Mouse (Mus musculus) heart, embryonic 16.5 days (tissue): ENCODE results near the gene Mrgprf. TPM values are rescaled to one million over a fixed set of nuclear protein-coding genes. Genes with fewer than 3 reads are reported as not detected.

Experiments used
- ATAC-seq: fragments of 200-750 bp; cut with Nextera tagmentation; replicated peaks from 2 replicates; pipeline ENCODE4 v1.8.0; 2017; ENCODE audit warnings: moderate number of reproducible peaks; ENCODE audit not compliant: insufficient read depth, low FRiP score; ENCODE audit errors: extremely low read depth
- H3K27ac ChIP-seq: fragments of 300-500 bp; sonication (generic); 2 replicates; pipeline ENCODE4 v1.5.1; 2014; ENCODE audit warnings: mild to moderate bottlenecking, low read length, control low read depth, moderate library complexity
- H3K27me3 ChIP-seq: fragments of 300-500 bp; sonication (generic); 2 replicates; pipeline ENCODE4 v1.6.1; 2014; ENCODE audit warnings: low read length, mixed read lengths; ENCODE audit not compliant: control insufficient read depth, insufficient read depth
- H3K36me3 ChIP-seq: fragments of 300-500 bp; sonication (generic); 2 replicates; pipeline ENCODE4 v1.6.1; 2014; ENCODE audit not compliant: control insufficient read depth, insufficient read depth
- H3K4me1 ChIP-seq: fragments of 300-500 bp; sonication (generic); 2 replicates; pipeline ENCODE4 v1.6.1; 2014; ENCODE audit warnings: low read length, mixed read lengths; ENCODE audit not compliant: control insufficient read depth, insufficient read depth
- H3K4me2 ChIP-seq: fragments of 300-500 bp; sonication (generic); 2 replicates; pipeline ENCODE4 v1.6.1; 2014; ENCODE audit warnings: low read depth, mild to moderate bottlenecking, control low read depth, low read length
- H3K4me3 ChIP-seq: fragments of 300-500 bp; sonication (generic); 2 replicates; pipeline ENCODE4 v1.5.1; 2014; ENCODE audit warnings: mild to moderate bottlenecking, control low read depth, low read length
- H3K9ac ChIP-seq: fragments of 300-500 bp; sonication (generic); 2 replicates; pipeline ENCODE4 v1.6.1; 2014; ENCODE audit warnings: low read length, control low read depth
- H3K9me3 ChIP-seq: fragments of 300-500 bp; sonication (generic); replicated peaks from 2 replicates; pipeline ENCODE4 v1.6.1; 2016; ENCODE audit warnings: low read length; ENCODE audit not compliant: control insufficient read depth
- WGBS: fragments of 180-500 bp; shearing (Covaris S2); extraction: QIAGEN DNeasy Blood & Tissue Kit; methylation state at CpG from one replicate; pipeline ENCODE4 v1.1.7; 2014; 5-methylcytosine and 5-hydroxymethylcytosine counted together
- polyA plus RNA-seq: library from polyadenylated mRNA; unstranded; fragments of >200 nt; fragmentation: Nextera tagmentation; extraction: Ambion mirVana; gene quantifications from 2 replicates; pipeline ENCODE4 v1.2.1, GENCODE M21; 2015

Gene Mrgprf
- polyA plus RNA-seq, 1 experiment from 2014 or later: 2.2 TPM

DNA sequence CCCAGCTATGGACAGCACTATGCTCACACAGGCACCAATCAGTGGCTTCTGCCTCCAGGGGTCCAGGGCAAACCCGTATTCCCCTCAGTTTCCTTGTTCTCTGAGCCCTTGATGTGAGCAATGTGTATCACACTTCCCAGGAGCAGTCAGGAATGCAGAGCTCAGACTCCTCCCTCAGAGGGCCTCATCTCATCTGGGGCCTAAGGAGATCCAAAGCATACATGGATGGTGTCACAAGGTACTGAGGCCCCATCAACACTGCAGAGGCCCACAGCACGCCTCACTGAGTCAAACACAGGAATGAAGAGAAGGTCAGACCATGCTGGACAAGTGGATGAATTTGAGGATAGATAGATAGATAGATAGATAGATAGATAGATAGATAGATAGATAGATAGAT, 7.9 kb upstream of the Mrgprf start:
- Histone ChIP-seq H3K27me3 (no peaks in the 10 kb centered on the region), H3K4me1 (peaks cover 2% of the 10 kb centered on the region; the same call in 1 of the 2 replicates), H3K4me2 (no peak overlapping the region), H3K36me3 (no peaks in the 10 kb centered on the region), H3K9ac (no peak overlapping the region), H3K9me3 (no peaks in the 10 kb centered on the region), H3K4me3 (no peak overlapping the region), H3K27ac (no peak overlapping the region)
- 51% methylated on average over 2 of the region's 2 CpGs for WGBS
- no peak for ATAC-seq

DNA sequence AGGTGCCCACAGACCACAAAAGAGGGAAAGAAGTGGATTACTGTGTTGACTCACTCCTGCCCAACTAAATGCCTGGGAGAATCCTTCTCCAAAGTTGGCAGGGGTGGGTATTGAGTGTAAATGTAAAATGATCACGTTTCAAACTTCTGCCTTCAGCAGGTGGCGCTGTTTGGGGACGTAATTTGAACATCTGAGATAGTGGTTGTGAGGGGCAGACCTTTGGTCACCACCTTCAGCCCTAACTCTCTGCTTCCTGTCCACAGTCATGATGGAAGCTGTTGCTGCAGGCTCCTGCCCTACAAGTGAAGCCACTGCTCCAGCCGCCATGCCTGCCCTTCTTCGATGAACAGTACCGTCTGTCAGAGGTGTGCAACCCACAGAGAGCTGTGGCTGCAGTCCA, 6.8 kb upstream of the Mrgprf start:
- Histone ChIP-seq H3K27ac (no peak overlapping the region), H3K36me3 (no peaks in the 10 kb centered on the region), H3K4me2 (no peak overlapping the region), H3K9me3 (no peaks in the 10 kb centered on the region), H3K4me3 (no peak overlapping the region), H3K9ac (no peak overlapping the region), H3K27me3 (no peaks in the 10 kb centered on the region), H3K4me1 (peaks cover 2% of the 10 kb centered on the region; the same call in 1 of the 2 replicates)
- WGBS: 40% methylated on average over 6 of the region's 6 CpGs
- ATAC-seq: no peak

DNA sequence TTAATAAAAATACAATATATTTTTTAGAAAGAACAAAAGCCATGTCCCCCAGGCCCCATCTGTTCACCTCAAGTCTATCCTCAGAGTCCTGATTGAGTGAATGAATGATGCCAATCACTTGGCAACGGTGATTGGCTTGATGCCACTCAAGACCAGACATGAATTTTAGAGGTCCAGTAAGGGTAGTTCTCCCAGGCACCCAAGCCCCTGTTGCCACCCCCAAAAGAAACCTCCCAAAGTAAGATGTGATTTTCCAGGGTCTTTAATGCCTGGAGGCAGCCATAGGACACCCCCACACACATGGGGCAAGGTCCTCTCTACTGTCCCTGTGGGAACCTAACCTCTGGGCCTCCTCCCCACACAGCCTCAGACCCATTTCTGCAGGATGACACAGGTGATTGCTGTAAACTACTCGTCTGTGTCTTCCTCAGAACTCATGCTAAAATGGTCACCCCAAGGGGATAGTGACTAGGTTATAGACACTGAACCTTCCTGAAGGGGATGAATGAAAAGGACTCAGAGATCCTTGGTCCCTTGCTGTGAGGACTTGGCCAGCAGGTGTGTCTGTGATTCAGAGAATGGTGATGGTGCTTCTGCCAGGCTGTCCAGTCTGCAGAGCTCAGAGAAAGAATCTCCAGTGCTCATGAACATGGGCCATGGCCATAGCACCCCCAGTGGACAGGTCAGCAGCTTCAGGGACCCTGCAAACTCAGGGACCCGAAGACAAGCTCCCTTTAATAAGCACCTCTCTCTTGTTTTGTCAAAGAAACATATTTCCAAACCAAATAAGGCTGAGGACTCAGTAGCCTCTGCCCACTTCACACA, 1.8 kb upstream of the Mrgprf start:
- Histone ChIP-seq H3K36me3 (no peaks in the 10 kb centered on the region), H3K9ac (no peak overlapping the region), H3K4me2 (no peak overlapping the region), H3K9me3 (no peaks in the 10 kb centered on the region), H3K27ac (no peak overlapping the region), H3K27me3 (no peaks in the 10 kb centered on the region), H3K4me1 (peaks cover 10% of the 10 kb centered on the region; the same call in 1 of the 2 replicates), H3K4me3 (no peak overlapping the region)
- ATAC-seq: no peak
- 53% methylated on average over 3 of the region's 3 CpGs for WGBS

DNA sequence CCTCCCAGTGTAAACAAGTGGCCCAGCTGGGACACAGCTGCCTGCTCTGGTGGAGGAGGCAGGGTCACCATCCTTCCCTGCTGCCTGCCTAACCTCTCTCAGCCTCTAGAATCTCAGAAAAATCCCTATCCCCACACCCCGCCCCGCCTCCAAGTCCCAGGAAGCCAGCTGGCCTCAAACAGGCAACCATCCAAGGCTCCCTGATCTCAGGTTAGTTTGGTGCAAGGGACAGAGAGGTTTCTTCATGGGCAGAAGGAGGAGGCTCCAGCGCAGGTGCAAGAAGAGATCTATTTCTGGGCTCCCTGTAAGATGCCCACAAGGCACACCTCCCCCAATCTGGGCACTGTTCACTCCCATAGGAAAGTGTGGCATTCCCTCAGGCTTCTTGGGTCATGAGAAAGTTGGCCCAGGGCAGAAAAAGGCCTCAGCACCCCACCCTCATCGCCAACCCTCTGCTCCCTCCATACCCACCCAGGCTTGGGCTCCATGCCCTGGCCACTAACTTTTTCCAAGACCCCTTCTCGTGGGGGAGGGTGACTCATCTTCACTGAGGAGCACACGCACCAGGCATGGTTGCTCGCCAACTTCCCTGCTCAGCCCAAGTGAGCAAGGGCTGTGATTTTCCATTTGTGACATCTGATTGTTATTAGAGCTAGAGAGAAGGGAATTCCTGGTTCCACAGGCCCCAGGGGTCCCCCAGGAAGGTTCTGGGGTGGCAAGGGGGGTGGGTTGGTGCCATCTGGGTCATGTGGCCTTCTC, 887 bp upstream of the Mrgprf start:
- no peak overlapping the region for H3K9ac ChIP-seq
- H3K4me2 ChIP-seq: no peak overlapping the region
- no peaks in the 10 kb centered on the region for H3K27me3 ChIP-seq
- 56% methylated on average over 7 of the region's 7 CpGs for WGBS
- H3K4me3 ChIP-seq: no peak overlapping the region
- no peak overlapping the region for H3K27ac ChIP-seq
- H3K9me3 ChIP-seq: no peaks in the 10 kb centered on the region
- ATAC-seq: no peak
- peaks cover 10% of the 10 kb centered on the region; the same call in 1 of the 2 replicates for H3K4me1 ChIP-seq
- H3K36me3 ChIP-seq: no peaks in the 10 kb centered on the region

DNA sequence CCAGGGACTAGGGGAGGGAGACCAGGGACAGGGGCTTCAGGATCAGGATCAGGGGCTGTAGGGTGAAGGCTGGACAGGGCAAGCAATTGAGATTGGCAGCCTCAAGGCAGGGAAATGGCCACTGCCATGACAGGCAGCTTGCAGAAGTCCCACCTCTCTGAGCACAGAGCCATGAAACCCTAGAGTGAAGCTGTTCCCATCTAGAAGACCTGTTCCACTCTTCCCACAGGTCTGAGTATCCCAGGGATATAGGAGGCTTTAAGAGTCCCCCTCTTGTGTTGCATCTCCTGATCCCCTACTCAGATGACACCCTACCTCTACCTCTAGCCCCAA, 346 bp downstream of the Mrgprf start:
- H3K36me3 ChIP-seq: no peaks in the 10 kb centered on the region
- no peaks in the 10 kb centered on the region for H3K9me3 ChIP-seq
- no peak overlapping the region for H3K9ac ChIP-seq
- no peak overlapping the region for H3K4me3 ChIP-seq
- ATAC-seq: no peak
- H3K4me2 ChIP-seq: no peak overlapping the region
- no peak overlapping the region for H3K27ac ChIP-seq
- peaks cover 10% of the 10 kb centered on the region; the same call in 1 of the 2 replicates for H3K4me1 ChIP-seq
- H3K27me3 ChIP-seq: no peaks in the 10 kb centered on the region

DNA sequence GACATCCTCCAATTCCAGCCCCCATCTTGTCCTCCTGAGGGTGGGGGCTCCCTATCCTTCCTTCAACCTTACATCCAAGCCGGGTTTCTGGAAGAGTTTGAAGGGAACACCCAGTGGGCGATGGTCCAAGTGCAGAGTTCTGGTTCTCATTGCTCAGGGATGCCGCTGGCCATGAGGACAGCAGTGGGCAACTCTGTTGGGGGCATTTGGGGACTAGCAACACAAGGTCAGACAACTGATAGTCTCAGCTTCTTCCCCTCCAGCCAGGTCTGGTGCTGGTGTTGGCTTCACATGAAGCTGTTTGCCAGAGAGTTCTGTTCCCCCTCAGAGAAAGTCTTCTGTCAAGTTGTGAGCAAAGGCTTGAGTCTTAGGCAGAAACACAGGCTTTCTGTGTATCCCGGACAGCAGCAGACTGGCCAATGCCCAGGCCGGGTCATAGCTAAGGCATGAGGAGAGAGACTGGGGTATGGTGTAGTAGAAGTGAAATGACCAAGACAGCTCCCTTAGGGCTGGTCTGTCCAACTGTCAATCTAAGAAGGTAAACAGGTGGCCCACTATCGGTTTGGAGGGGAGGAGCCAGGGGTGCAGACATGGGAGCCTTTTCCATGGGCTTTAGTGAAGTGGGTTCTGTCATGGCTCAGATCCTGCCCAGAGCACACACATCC, 845 bp downstream of the Mrgprf start:
- Histone ChIP-seq H3K27me3 (no peaks in the 10 kb centered on the region), H3K27ac (no peak overlapping the region), H3K36me3 (no peaks in the 10 kb centered on the region), H3K9me3 (no peaks in the 10 kb centered on the region), H3K4me3 (no peak overlapping the region), H3K9ac (no peak overlapping the region), H3K4me1 (peaks cover 10% of the 10 kb centered on the region; the same call in 1 of the 2 replicates), H3K4me2 (no peak overlapping the region)
- ATAC-seq: no peak
- 75% methylated on average over 6 of the region's 6 CpGs for WGBS

DNA sequence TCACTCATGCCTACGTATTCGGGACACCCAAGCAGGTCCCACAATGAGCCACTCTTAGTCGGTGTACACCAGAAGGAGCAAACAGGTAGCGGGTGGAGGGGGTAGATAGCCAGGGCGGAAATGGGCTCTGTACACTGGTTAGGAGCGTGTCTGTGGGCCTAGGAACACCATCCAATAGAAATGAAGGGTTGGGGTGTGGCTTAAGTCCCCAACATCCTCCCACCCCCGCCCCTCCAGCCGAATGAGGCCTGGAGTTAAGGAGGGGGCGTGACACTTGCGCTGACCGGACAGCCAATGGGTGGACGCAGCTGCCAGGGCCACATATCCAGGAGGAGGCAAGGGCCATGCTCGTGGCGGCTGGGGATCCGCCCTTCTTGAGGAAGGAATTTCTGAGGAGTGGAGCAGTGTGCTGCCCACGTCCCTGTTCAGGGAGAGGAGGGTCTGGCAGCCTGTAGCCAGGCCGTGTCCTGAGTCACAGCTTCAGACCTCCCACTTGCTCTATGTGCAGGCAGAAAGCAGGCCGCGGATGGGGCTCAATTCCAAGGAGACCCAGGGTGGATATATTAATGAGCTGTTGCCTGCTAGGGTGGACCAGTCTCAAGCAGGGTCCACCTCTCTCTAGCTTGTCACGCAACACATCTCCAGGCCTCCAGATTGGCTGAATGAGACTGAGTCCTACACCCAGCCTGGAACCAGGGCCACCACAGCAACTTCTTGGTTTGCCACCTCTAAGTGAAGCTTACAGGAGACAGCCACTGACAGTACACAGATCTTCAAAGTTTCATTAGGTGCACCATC, 2.1 kb downstream of the Mrgprf start:
- no peaks in the 10 kb centered on the region for H3K9me3 ChIP-seq
- ATAC-seq: peak; percentile 84
- H3K27ac ChIP-seq: peak overlapping the region; percentile 47
- WGBS: 12% methylated on average over 20 of the region's 20 CpGs
- peak overlapping the region; percentile 31 for H3K4me3 ChIP-seq
- H3K36me3 ChIP-seq: no peaks in the 10 kb centered on the region
- H3K4me2 ChIP-seq: peak overlapping the region; percentile 63
- peaks cover 10% of the 10 kb centered on the region; the same call in 1 of the 2 replicates for H3K4me1 ChIP-seq
- no peaks in the 10 kb centered on the region for H3K27me3 ChIP-seq
- H3K9ac ChIP-seq: peak overlapping the region; percentile 62

DNA sequence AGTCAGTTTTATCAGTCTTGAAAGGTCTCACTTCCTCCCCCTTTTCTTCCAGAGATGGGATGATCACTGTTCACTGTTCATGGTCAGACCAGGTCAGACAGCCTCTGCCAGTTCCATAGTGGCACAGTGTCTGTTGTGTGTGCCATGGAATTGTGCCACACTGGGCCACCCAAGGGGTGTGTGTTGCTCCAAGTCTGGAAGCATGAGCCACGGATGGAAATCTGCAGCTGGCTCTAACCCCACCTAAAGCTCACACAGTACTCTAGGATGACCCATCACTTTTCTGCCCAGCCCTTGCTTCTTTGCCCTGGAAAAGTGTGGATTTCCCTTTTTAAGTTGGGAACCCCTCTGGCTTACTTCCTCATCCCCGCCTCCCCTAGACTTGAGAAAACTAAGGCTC, 3.5 kb downstream of the Mrgprf start:
- Histone ChIP-seq H3K4me3 (no peak overlapping the region), H3K27ac (no peak overlapping the region), H3K36me3 (no peaks in the 10 kb centered on the region), H3K4me2 (no peak overlapping the region), H3K9me3 (no peaks in the 10 kb centered on the region), H3K4me1 (peaks cover 10% of the 10 kb centered on the region; the same call in 1 of the 2 replicates), H3K9ac (no peak overlapping the region), H3K27me3 (no peaks in the 10 kb centered on the region)
- ATAC-seq: no peak
- 75% methylated on average over 2 of the region's 2 CpGs for WGBS
